Mouse (Mus musculus) embryonic facial prominence, embryonic 11.5 days (tissue): ENCODE measurements at regions not wholly inside any gene's neighbourhood (a gene's known extent, or its start where the extent isn't known, plus 50 kb on each side); places are given as distances from the start of the nearest gene placed in this dataset.

Source experiments
- ATAC-seq: fragments of 200-750 bp; cut with Nextera tagmentation; replicated peaks from 2 replicates; pipeline ENCODE4 v1.8.0; 2017; ENCODE audit warnings: low read depth; ENCODE audit not compliant: insufficient number of reproducible peaks, low FRiP score, low TSS enrichment
- DNase-seq: peaks from one replicate; pipeline ENCODE4 v3.0.0-alpha.2; 2015; ENCODE audit warnings: low spot score
- H3K27ac ChIP-seq: fragments of 300-500 bp; sonication (generic); replicated peaks from 2 replicates; pipeline ENCODE4 v1.5.1; 2014; ENCODE audit warnings: mild to moderate bottlenecking, low read depth, low read length, control low read depth
- H3K27me3 ChIP-seq: fragments of 300-500 bp; sonication (generic); 2 replicates; pipeline ENCODE4 v1.6.1; 2014; ENCODE audit warnings: mild to moderate bottlenecking, low read length, moderate library complexity, mixed read lengths; ENCODE audit not compliant: control insufficient read depth, insufficient read depth
- H3K36me3 ChIP-seq: fragments of 300-500 bp; sonication (generic); replicated peaks from 2 replicates; pipeline ENCODE4 v1.6.1; 2014; ENCODE audit warnings: low read depth, mild to moderate bottlenecking, low read length, moderate library complexity, mixed read lengths; ENCODE audit not compliant: control insufficient read depth, insufficient read depth
- H3K4me1 ChIP-seq: fragments of 300-500 bp; sonication (generic); 2 replicates; pipeline ENCODE4 v1.6.1; 2014; ENCODE audit warnings: low read length, mixed read lengths; ENCODE audit not compliant: control insufficient read depth, insufficient read depth
- H3K4me2 ChIP-seq: fragments of 300-500 bp; sonication (generic); 2 replicates; pipeline ENCODE4 v1.6.1; 2014; ENCODE audit warnings: low read depth, mild to moderate bottlenecking, control low read depth, low read length, moderate library complexity
- H3K4me3 ChIP-seq: fragments of 300-500 bp; sonication (generic); 2 replicates; pipeline ENCODE4 v1.5.1; 2014; ENCODE audit warnings: low read depth, low read length, control low read depth
- H3K9ac ChIP-seq: fragments of 300-500 bp; sonication (generic); replicated peaks from 2 replicates; pipeline ENCODE4 v1.6.1; 2014; ENCODE audit warnings: mild to moderate bottlenecking, control low read depth, low read length
- H3K9me3 ChIP-seq: fragments of 300-500 bp; sonication (generic); replicated peaks from 2 replicates; pipeline ENCODE4 v1.6.1; 2016; ENCODE audit warnings: mild to moderate bottlenecking, low read length, inconsistent platforms, mixed read lengths; ENCODE audit not compliant: control insufficient read depth
- WGBS: fragments of 180-500 bp; shearing (Covaris S2); extraction: QIAGEN DNeasy Blood & Tissue Kit; methylation state at CpG from one replicate; pipeline ENCODE4 v1.1.7; 2014; 5-methylcytosine and 5-hydroxymethylcytosine counted together

DNA sequence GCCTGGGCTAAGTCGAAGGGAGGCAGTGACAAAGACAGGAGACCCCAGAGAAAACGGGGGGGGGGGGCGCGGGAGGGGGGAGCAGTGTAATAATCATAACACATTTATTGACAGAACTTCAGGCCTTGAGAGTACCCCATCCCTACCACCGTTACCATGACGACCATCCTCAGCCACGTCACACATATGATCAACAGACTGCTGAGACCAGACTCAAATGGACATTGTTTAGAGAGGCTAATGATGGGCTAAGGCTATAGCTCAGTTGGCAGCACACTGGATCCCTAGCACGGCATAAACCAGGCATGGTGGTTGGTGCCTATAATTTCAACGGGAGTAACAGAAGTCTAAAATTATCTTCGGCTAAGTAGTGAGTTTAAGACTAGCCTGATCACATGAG is 565.8 kb upstream of the Adam5 start:
- Histone ChIP-seq H3K9me3 (no peaks in the 10 kb centered on the region), H3K27ac (no peak overlapping the region), H3K4me1 (no peaks in the 10 kb centered on the region; the same call in 1 of the 2 replicates), H3K9ac (no peak overlapping the region), H3K27me3 (no peaks in the 10 kb centered on the region), H3K36me3 (no peaks in the 10 kb centered on the region), H3K4me2 (no peak overlapping the region), H3K4me3 (no peak overlapping the region)
- ATAC-seq: no peak
- no peak for DNase-seq
- 64% methylated on average over 9 of the region's 10 CpGs for WGBS

- H3K9me3 ChIP-seq: no peaks in the 10 kb centered on the region
- DNase-seq (no peak), ATAC-seq (no peak)
- H3K9ac ChIP-seq: no peak overlapping the region
- H3K36me3 ChIP-seq: no peaks in the 10 kb centered on the region
- H3K27ac ChIP-seq: no peak overlapping the region
- no peak overlapping the region for H3K4me2 ChIP-seq
- no peak overlapping the region for H3K4me3 ChIP-seq
- WGBS: 43% methylated on average over 10 of the region's 10 CpGs
- no peaks in the 10 kb centered on the region for H3K27me3 ChIP-seq
- no peaks in the 10 kb centered on the region; the same call in 1 of the 2 replicates for H3K4me1 ChIP-seq
These were observed 565.2 kb upstream of the Adam5 start for GRCm38 (mm10) chr8:25389371-25389855.

DNA sequence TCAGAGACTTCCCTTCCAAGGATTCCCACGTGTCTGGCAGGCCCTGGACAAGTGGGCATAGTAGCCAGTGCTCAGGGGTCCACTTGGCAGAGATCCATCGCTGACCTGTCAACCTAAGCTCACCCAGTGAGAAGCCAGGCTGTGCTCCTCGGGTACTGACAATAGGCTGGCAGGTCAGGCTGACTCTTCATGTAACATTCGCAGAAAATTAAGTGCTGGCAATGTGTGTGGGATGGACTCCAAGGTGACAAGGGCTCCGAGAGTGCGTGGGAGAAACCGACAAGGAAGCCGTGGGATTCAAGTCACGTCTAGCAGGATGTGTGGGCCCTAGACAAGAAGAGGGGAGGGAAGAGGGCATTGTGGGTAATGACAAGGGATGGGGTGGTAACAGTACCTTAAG is 564.6 kb upstream of the Adam5 start:
- DNase-seq (no peak), ATAC-seq (no peak)
- Histone ChIP-seq H3K9ac (no peak overlapping the region), H3K27ac (no peak overlapping the region), H3K9me3 (no peaks in the 10 kb centered on the region), H3K27me3 (no peaks in the 10 kb centered on the region), H3K4me3 (no peak overlapping the region), H3K4me2 (no peak overlapping the region), H3K36me3 (no peaks in the 10 kb centered on the region), H3K4me1 (no peaks in the 10 kb centered on the region; the same call in 1 of the 2 replicates)
- 72% methylated on average over 9 of the region's 9 CpGs for WGBS

- H3K4me2 ChIP-seq: no peak overlapping the region
- no peaks in the 10 kb centered on the region; the same call in 1 of the 2 replicates for H3K4me1 ChIP-seq
- DNase-seq (no peak), ATAC-seq (no peak)
- 81% methylated on average over 5 of the region's 5 CpGs for WGBS
- H3K4me3 ChIP-seq: no peak overlapping the region
- H3K9me3 ChIP-seq: no peaks in the 10 kb centered on the region
- no peaks in the 10 kb centered on the region for H3K36me3 ChIP-seq
- no peak overlapping the region for H3K27ac ChIP-seq
- no peak overlapping the region for H3K9ac ChIP-seq
- no peaks in the 10 kb centered on the region for H3K27me3 ChIP-seq
These were observed 561.0 kb upstream of the Adam5 start for GRCm38 (mm10) chr8:25385186-25385585.

- ATAC-seq: no peak
- H3K9ac ChIP-seq: no peak overlapping the region
- 80% methylated on average over 2 of the region's 2 CpGs for WGBS
These were observed 560.4 kb upstream of the Adam5 start for GRCm38 (mm10) chr8:25384591-25384990.

DNA sequence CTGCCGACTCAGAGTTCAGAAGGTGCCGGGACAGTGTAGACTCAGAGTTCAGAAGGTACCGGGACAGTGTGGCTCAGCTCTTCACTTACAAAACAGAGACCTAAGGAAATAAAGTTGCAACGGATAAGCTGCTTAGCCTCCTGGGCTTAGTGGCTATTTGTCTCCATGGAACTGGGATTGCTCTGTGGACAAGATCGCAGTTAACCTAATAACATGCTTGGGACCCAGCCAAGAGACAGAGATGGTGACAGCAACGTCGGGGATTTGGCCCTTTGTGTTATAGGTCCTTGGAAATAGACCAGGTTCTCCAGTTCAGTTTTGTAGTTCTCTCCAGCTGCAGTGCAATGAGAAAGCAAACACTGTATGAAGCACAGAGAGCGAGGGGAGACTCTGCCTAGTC is 549.1 kb upstream of the Adam5 start:
- Histone ChIP-seq H3K4me2 (no peak overlapping the region), H3K4me3 (no peak overlapping the region), H3K9ac (no peak overlapping the region), H3K9me3 (no peaks in the 10 kb centered on the region), H3K27me3 (no peaks in the 10 kb centered on the region), H3K27ac (no peak overlapping the region), H3K4me1 (peaks cover 5% of the 10 kb centered on the region), H3K36me3 (no peaks in the 10 kb centered on the region)
- DNase-seq (no peak), ATAC-seq (no peak)
- 72% methylated on average over 8 of the region's 8 CpGs for WGBS

More at GRCm38 (mm10) chr8:25384591-25384990, 560.4 kb upstream of the Adam5 start:
- Histone ChIP-seq H3K4me2 (no peak overlapping the region), H3K4me3 (no peak overlapping the region), H3K9me3 (no peaks in the 10 kb centered on the region), H3K27ac (no peak overlapping the region), H3K27me3 (no peaks in the 10 kb centered on the region), H3K4me1 (no peaks in the 10 kb centered on the region; the same call in 1 of the 2 replicates), H3K36me3 (no peaks in the 10 kb centered on the region)
- DNase-seq: no peak

DNA sequence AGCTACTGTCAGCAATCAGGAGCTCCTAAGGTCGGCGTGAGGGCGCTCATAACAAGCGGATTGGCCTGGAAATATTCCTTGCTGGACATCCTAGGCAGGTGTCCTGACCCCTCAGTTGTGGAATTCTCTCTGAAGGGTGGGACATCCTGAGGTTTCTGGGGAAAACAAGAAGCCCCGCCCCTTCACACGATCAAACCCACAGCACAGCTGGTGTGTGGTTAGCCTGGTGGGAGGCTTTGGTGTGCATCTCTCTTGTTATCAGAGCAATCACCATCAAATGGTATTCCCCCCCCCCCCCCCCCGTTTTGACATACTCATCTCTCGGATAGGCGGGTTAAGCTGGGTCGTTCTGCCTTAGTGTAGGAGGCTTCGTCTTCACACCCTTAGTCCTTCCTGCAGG is 546.8 kb upstream of the Adam5 start:
- Histone ChIP-seq H3K9ac (no peak overlapping the region), H3K27me3 (no peaks in the 10 kb centered on the region), H3K9me3 (no peaks in the 10 kb centered on the region), H3K27ac (no peak overlapping the region), H3K4me1 (peaks cover 7% of the 10 kb centered on the region), H3K4me3 (no peak overlapping the region), H3K4me2 (no peak overlapping the region), H3K36me3 (no peaks in the 10 kb centered on the region)
- 42% methylated on average over 11 of the region's 11 CpGs for WGBS
- DNase-seq (no peak), ATAC-seq (no peak)

- WGBS: 88% methylated on average over 2 of the region's 2 CpGs
- H3K4me3 ChIP-seq: no peak overlapping the region
- H3K4me1 ChIP-seq: peaks cover 7% of the 10 kb centered on the region
- H3K4me2 ChIP-seq: no peak overlapping the region
- ATAC-seq (no peak), DNase-seq (no peak)
- no peak overlapping the region for H3K9ac ChIP-seq
- no peak overlapping the region for H3K27ac ChIP-seq
- no peaks in the 10 kb centered on the region for H3K9me3 ChIP-seq
- H3K36me3 ChIP-seq: no peaks in the 10 kb centered on the region
- H3K27me3 ChIP-seq: no peaks in the 10 kb centered on the region
These were observed 545.2 kb upstream of the Adam5 start for GRCm38 (mm10) chr8:25369331-25369730.
